In the genomic region with DNA sequence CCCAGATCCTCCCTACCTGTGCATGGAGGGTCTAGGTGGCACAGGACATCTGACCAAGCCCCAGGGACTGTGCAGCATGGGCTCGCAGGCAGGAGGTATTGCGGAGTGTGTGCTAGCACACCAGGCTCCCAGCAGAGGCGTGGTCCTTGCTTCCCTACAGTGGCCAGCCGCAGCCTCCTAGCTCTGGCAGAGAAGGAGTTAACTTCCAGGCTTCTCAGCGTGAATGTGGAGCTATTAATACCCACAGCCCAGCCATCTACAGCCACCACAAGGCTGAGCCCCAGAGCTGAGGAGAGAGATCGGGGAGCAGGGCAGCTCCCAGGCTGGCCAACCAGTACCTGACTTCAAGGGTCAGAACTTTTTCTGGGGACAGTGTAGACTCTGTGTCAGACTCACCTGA, we compare ENCODE assay signal across 7 mouse cellular contexts. TPM values are rescaled to one million over a fixed set of nuclear protein-coding genes. Genes with fewer than 3 reads are reported as not detected.
A peak's percentile ranks its signal among the peaks of the same experiment; 100 is the strongest.
DNase-seq lines count a peak whose midpoint lies in the region; ATAC-seq and TF ChIP-seq lines count a peak whose summit lies in the region.

No protein-coding gene starts in this region.

- no peak for TF ChIP-seq CTCF in brain, embryonic 14.5 days (IDR thresholded peaks at IDR 0.05; ENCODE audit: borderline replicate concordance, extremely low read depth, insufficient read depth, insufficient read length)
- TF ChIP-seq CTCF in intestine, postnatal 0 days (IDR thresholded peaks at IDR 0.05; ENCODE audit: low read depth) = no peak

- H3K27ac ChIP-seq in intestine, postnatal 0 days (ENCODE audit: low read depth, low read length) = no peak overlapping the region

- ATAC-seq in granulocyte monocyte progenitor cell, adult 5-6 weeks (replicated peaks; ENCODE audit: poor library complexity, severe bottlenecking) = peak; percentile 24; the same call in 1 of the 2 replicates
- ATAC-seq in intestine, postnatal 0 days = no peak
- ATAC-seq in erythroid progenitor cell, adult 5-6 weeks (replicated peaks; ENCODE audit: low FRiP score, poor library complexity, severe bottlenecking) = no peak

- H3K9me3 ChIP-seq in intestine, postnatal 0 days (ENCODE audit: control insufficient read depth) = no peaks in the 10 kb centered on the region

- no peak overlapping the region for H3K9ac ChIP-seq in intestine, postnatal 0 days (ENCODE audit: low read depth, low read length)

- no peaks in the 10 kb centered on the region for H3K4me1 ChIP-seq in intestine, postnatal 0 days (replicated peaks; ENCODE audit: control insufficient read depth, insufficient read depth, low read length)

- H3K4me3 ChIP-seq in intestine, postnatal 0 days (ENCODE audit: low read depth, low read length) = no peak overlapping the region

- no peaks in the 10 kb centered on the region for H3K36me3 ChIP-seq in intestine, postnatal 0 days (ENCODE audit: control insufficient read depth, insufficient read depth)

- no peaks in the 10 kb centered on the region for H3K27me3 ChIP-seq in intestine, postnatal 0 days (replicated peaks; ENCODE audit: control insufficient read depth, insufficient read depth, low read length)

- peak; percentile 39 for DNase-seq in brain, embryonic 14.5 days (ENCODE audit: low read depth)
- DNase-seq in cerebellum, adult 9-11 months = peak; percentile 78
- DNase-seq in thymus, postnatal 0 days (ENCODE audit: low spot score) = no peak
- DNase-seq in spleen, postnatal 4 days (ENCODE audit: low spot score in 2 of 2) = no peak

- TF ChIP-seq POLR2A in brain, embryonic 14.5 days (IDR thresholded peaks at IDR 0.05; ENCODE audit: borderline replicate concordance, extremely low read depth, insufficient read depth, insufficient read length, poor library complexity, severe bottlenecking) = no peak

- WGBS in intestine, postnatal 0 days = 8% methylated on average over 6 of the region's 6 CpGs

- H3K4me2 ChIP-seq in intestine, postnatal 0 days (replicated peaks; ENCODE audit: low read depth) = 0 out of 2 replicates have a peak overlapping the region, but pooled peaks have one; percentile 9

RNA-seq across cellular contexts. Expression of a gene that starts 24.3 kb away (rescaled TPM):
- 423 and 518 TPM in 2 replicates for polyA plus RNA-seq in brain, embryonic 14.5 days (2012; rRNA removed)
- total RNA-seq in granulocyte monocyte progenitor cell, adult 5-6 weeks (2014; fragmentation: Nextera tagmentation) = 1.2 and 1.3 TPM in 2 replicates
- total RNA-seq in granulocyte monocyte progenitor cell, adult 5-6 weeks (2017) = 0.69 and 1.2 TPM in 2 replicates
- polyA plus RNA-seq in intestine, postnatal 0 days (2015; fragmentation: Nextera tagmentation; extraction: Ambion mirVana) = 3.6 and 4.4 TPM in 2 replicates
- 17.9 and 19.1 TPM in 2 replicates for polyA plus RNA-seq in thymus, postnatal 0 days (2015; fragmentation: Nextera tagmentation; extraction: Ambion mirVana)
- total RNA-seq in erythroid progenitor cell, adult 5-6 weeks (2015; ENCODE audit: low replicate concordance) = 2.5 and 5.0 TPM in 2 replicates
- 3.4 and 4.0 TPM in 2 replicates for total RNA-seq in erythroid progenitor cell, adult 5-6 weeks (2017; ENCODE audit: low replicate concordance)

RNA-seq across cellular contexts. Expression of a gene that starts 47.8 kb away (rescaled TPM):
- polyA plus RNA-seq in brain, embryonic 14.5 days (2012; rRNA removed) = 226 and 237 TPM in 2 replicates
- total RNA-seq in granulocyte monocyte progenitor cell, adult 5-6 weeks (2014; fragmentation: Nextera tagmentation) = 143 and 157 TPM in 2 replicates
- total RNA-seq in granulocyte monocyte progenitor cell, adult 5-6 weeks (2017) = 30.7 and 47.1 TPM in 2 replicates
- 20.0 and 22.6 TPM in 2 replicates for polyA plus RNA-seq in intestine, postnatal 0 days (2015; fragmentation: Nextera tagmentation; extraction: Ambion mirVana)
- polyA plus RNA-seq in thymus, postnatal 0 days (2015; fragmentation: Nextera tagmentation; extraction: Ambion mirVana) = 46.8 and 56.5 TPM in 2 replicates
- total RNA-seq in erythroid progenitor cell, adult 5-6 weeks (2015; ENCODE audit: low replicate concordance) = 58.4 and 66.2 TPM in 2 replicates
- total RNA-seq in erythroid progenitor cell, adult 5-6 weeks (2017; ENCODE audit: low replicate concordance) = 21.9 and 25.2 TPM in 2 replicates

Comparison
In these comparisons a context has a peak if more than half of its experiments do, and no peak if none do; other contexts are left out.
1. DNase-seq: peak in brain, embryonic 14.5 days (single experiment) and cerebellum, adult 9-11 months (single experiment); none in thymus, postnatal 0 days (single experiment) and spleen, postnatal 4 days (0 of 2).
2. RNA of a gene that starts 24.3 kb away (polyA plus RNA-seq): 423 to 518 TPM in brain, embryonic 14.5 days; 17.9 to 19.1 TPM in thymus, postnatal 0 days and 3.6 to 4.4 TPM in intestine, postnatal 0 days; every median in the first group is over 10 times any median in the second.